Comparison of ENCODE assay signal across 16 mouse cellular contexts in the genomic region with DNA sequence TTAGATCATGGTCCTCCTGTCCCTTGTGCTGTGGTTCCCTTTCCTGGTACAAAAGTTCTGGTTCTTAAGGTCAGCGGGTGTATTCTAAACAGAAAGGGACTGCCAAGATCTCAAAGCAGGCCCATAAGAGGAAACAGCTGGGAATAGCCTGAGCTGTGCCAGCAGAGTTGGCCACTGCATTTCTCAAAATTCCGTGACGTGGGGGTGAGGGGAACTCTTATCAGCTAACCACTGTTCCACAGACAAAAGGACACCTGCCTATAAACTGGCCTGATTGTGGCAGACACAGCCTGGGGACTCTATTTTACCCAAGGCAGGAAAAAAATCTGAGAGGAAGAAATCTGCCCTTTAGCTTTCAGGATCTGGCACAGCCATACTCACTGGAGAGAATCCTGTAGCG. TPM values are rescaled to one million over a fixed set of nuclear protein-coding genes. Genes with fewer than 3 reads are reported as not detected.
A peak's percentile ranks its signal among the peaks of the same experiment; 100 is the strongest.
DNase-seq lines count a peak whose midpoint lies in the region; ATAC-seq and TF ChIP-seq lines count a peak whose summit lies in the region.
"Had no signal": no experiment of that assay in that cellular context is flagged by ENCODE, and none has a peak within 500 bp of the region (broad histone marks: within the 10 kb centered on the region; RNA-seq: fewer than 3 reads in every experiment).

No protein-coding gene starts in this region.

- no peak overlapping the region for H3K4me2 ChIP-seq in kidney, embryonic 15.5 days
- H3K4me2 ChIP-seq: embryonic facial prominence, embryonic 15.5 days; hindbrain, embryonic 13.5 days; limb, embryonic 13.5 days had no signal

- peak; percentile 25 for DNase-seq in kidney, adult 2 months
- DNase-seq in kidney, postnatal 25 days: no peak
- peak; percentile 66 for DNase-seq in gastrocnemius, postnatal 25 days
- peak; percentile 58 to 60 for DNase-seq in heart, postnatal 14 days
- no peak for DNase-seq in left cerebral cortex, postnatal 25 days (ENCODE audit: low spot score in 2 of 2)
- DNase-seq: forebrain, postnatal 0 days; thymus, postnatal 36 days had no signal

- H3K9ac ChIP-seq in kidney, embryonic 15.5 days: no peak overlapping the region
- H3K9ac ChIP-seq: embryonic facial prominence, embryonic 15.5 days; forebrain, postnatal 0 days; hindbrain, embryonic 13.5 days; limb, embryonic 13.5 days had no signal

- no peak for ATAC-seq in kidney, embryonic 15.5 days (replicated peaks; ENCODE audit: low FRiP score)
- ATAC-seq: forebrain, postnatal 0 days had no signal

- no peak for TF ChIP-seq POLR2A in kidney, adult 2 months (IDR thresholded peaks at IDR 0.05; ENCODE audit: low read depth, low read length)
- TF ChIP-seq POLR2A in small intestine, adult 2 months (IDR thresholded peaks at IDR 0.05; ENCODE audit: low read depth, low read length): no peak

- WGBS in kidney, adult 2 months: 56% methylated on average over 4 of the region's 4 CpGs
- WGBS in small intestine, adult 2 months: 3% methylated on average over 4 of the region's 4 CpGs
- WGBS in kidney, embryonic 15.5 days: 71% methylated on average over 4 of the region's 4 CpGs

- intact Hi-C loops in heart, postnatal 14 days (cut with DNase I): no loop called here
- intact Hi-C loops in left cerebral cortex, postnatal 25 days (cut with DNase I): no loop called here

- no peak overlapping the region for H3K4me3 ChIP-seq in kidney, adult 2 months (ENCODE audit: insufficient read depth, low read depth, low read length)
- H3K4me3 ChIP-seq in small intestine, adult 2 months (ENCODE audit: low read depth, low read length): no peak overlapping the region
- H3K4me3 ChIP-seq in kidney, embryonic 15.5 days (replicated peaks): no peak overlapping the region
- H3K4me3 ChIP-seq: embryonic facial prominence, embryonic 15.5 days; hindbrain, embryonic 13.5 days; limb, embryonic 13.5 days had no signal

- no peaks in the 10 kb centered on the region for H3K4me1 ChIP-seq in kidney, adult 2 months (ENCODE audit: control insufficient read depth, insufficient read depth, low read length)
- H3K4me1 ChIP-seq in small intestine, adult 2 months (ENCODE audit: control insufficient read depth, insufficient read depth, insufficient read length, low read length): peaks cover 27% of the 10 kb centered on the region; the same call in 1 of the 2 replicates
- H3K4me1 ChIP-seq in kidney, embryonic 15.5 days: no peaks in the 10 kb centered on the region
- H3K4me1 ChIP-seq: embryonic facial prominence, embryonic 15.5 days; hindbrain, embryonic 13.5 days; limb, embryonic 13.5 days had no signal

- H3K27ac ChIP-seq in kidney, adult 2 months (ENCODE audit: insufficient read depth, low read depth, low read length): no peak overlapping the region
- H3K27ac ChIP-seq in small intestine, adult 2 months (ENCODE audit: insufficient read depth, low read depth, low read length): peak overlapping the region; percentile 95
- H3K27ac ChIP-seq in kidney, embryonic 15.5 days: no peak overlapping the region
- H3K27ac ChIP-seq: embryonic facial prominence, embryonic 15.5 days; hindbrain, embryonic 13.5 days; limb, embryonic 13.5 days had no signal

- H3K9me3 ChIP-seq in kidney, embryonic 15.5 days (replicated peaks): no peaks in the 10 kb centered on the region
- H3K9me3 ChIP-seq: embryonic facial prominence, embryonic 15.5 days; hindbrain, embryonic 13.5 days; limb, embryonic 13.5 days had no signal

- no peaks in the 10 kb centered on the region for H3K27me3 ChIP-seq in kidney, adult 2 months (replicated peaks; ENCODE audit: control insufficient read depth, insufficient read depth, low read length)
- no peaks in the 10 kb centered on the region for H3K27me3 ChIP-seq in small intestine, adult 2 months (ENCODE audit: control insufficient read depth, insufficient read depth, low read length)
- no peaks in the 10 kb centered on the region for H3K27me3 ChIP-seq in kidney, embryonic 15.5 days
- H3K27me3 ChIP-seq: embryonic facial prominence, embryonic 15.5 days; hindbrain, embryonic 13.5 days; limb, embryonic 13.5 days had no signal

- TF ChIP-seq CTCF in kidney, adult 2 months (conservative IDR thresholded peaks at IDR 0.05; ENCODE audit: insufficient read depth, insufficient read length, low read depth, low read length): no peak
- TF ChIP-seq CTCF in small intestine, adult 2 months (IDR thresholded peaks at IDR 0.05; ENCODE audit: extremely low read depth, insufficient read length, insufficient replicate concordance, low read depth, low read length): no peak

- no peaks in the 10 kb centered on the region for H3K36me3 ChIP-seq in kidney, adult 2 months (ENCODE audit: control insufficient read depth, insufficient read depth, low read length)
- H3K36me3 ChIP-seq in small intestine, adult 2 months (ENCODE audit: control insufficient read depth, insufficient read depth, low read length): no peaks in the 10 kb centered on the region
- H3K36me3 ChIP-seq in kidney, embryonic 15.5 days: no peaks in the 10 kb centered on the region
- H3K36me3 ChIP-seq: embryonic facial prominence, embryonic 15.5 days; hindbrain, embryonic 13.5 days; limb, embryonic 13.5 days had no signal

RNA-seq across cellular contexts. Expression of gene Ifi27l2b, which starts 30.3 kb away (rescaled TPM):
- polyA plus RNA-seq in kidney, adult 2 months (2012; rRNA removed): 0.08 and 0.19 TPM in 2 replicates
- not detected for total RNA-seq in gastrocnemius, postnatal 25 days (2021)
- not detected for total RNA-seq in heart, postnatal 14 days (2021)
- polyA plus RNA-seq in small intestine, adult 2 months (2012; rRNA removed): 652 and 1,447 TPM in 2 replicates
- 0.21 TPM in 1 of 2 replicates, not detected in the other for polyA plus RNA-seq in kidney, embryonic 15.5 days (2015; fragmentation: Nextera tagmentation; extraction: Ambion mirVana)
- total RNA-seq in left cerebral cortex, postnatal 25 days (2021): not detected
- total RNA-seq: forebrain, postnatal 0 days; layer of hippocampus, postnatal 14 days; midbrain, postnatal 0 days; neutrophil, adult 5-6 weeks had no signal
- polyA plus RNA-seq: forebrain, postnatal 0 days; hindbrain, embryonic 13.5 days; kidney, embryonic 16.5 days; limb, embryonic 13.5 days; midbrain, postnatal 0 days had no signal

RNA-seq across cellular contexts. Expression of gene Ifi27l2a, which starts 43.8 kb away (rescaled TPM):
- polyA plus RNA-seq in kidney, adult 2 months (2012; rRNA removed): 427 and 428 TPM in 2 replicates
- 10 to 100 TPM in 1 of 2 experiments, 1 to 10 TPM in 1; 6.4 to 44.3 TPM for total RNA-seq in gastrocnemius, postnatal 25 days (2021)
- total RNA-seq in heart, postnatal 14 days (2021): 10 to 100 TPM in 1 of 2 experiments, 1 to 10 TPM in 1; 9.1 to 15.7 TPM
- polyA plus RNA-seq in small intestine, adult 2 months (2012; rRNA removed): 286 and 307 TPM in 2 replicates
- 11.1 and 11.2 TPM in 2 replicates for polyA plus RNA-seq in kidney, embryonic 15.5 days (2015; fragmentation: Nextera tagmentation; extraction: Ambion mirVana)
- 1 to 10 TPM; 1.4 to 1.5 TPM for total RNA-seq in left cerebral cortex, postnatal 25 days (2021)

RNA-seq across cellular contexts. Expression of gene Ppp4r4, which starts 44.8 kb away (rescaled TPM):
- polyA plus RNA-seq in kidney, adult 2 months (2012; rRNA removed): 0.99 and 1.0 TPM in 2 replicates
- total RNA-seq in gastrocnemius, postnatal 25 days (2021): under 1 TPM; 0.29 to 0.33 TPM
- total RNA-seq in heart, postnatal 14 days (2021): under 1 TPM; 0.50 to 0.98 TPM
- 0.06 and 0.24 TPM in 2 replicates for polyA plus RNA-seq in small intestine, adult 2 months (2012; rRNA removed)
- 1.0 and 1.7 TPM in 2 replicates for polyA plus RNA-seq in kidney, embryonic 15.5 days (2015; fragmentation: Nextera tagmentation; extraction: Ambion mirVana)
- total RNA-seq in left cerebral cortex, postnatal 25 days (2021): 10 to 100 TPM; 21.5 to 23.4 TPM

RNA-seq across cellular contexts. Expression of gene Ifi27, which starts 53.3 kb away (rescaled TPM):
- polyA plus RNA-seq in kidney, adult 2 months (2012; rRNA removed): 320 and 355 TPM in 2 replicates
- total RNA-seq in gastrocnemius, postnatal 25 days (2021): 10 to 100 TPM; 62.8 to 80.9 TPM
- total RNA-seq in heart, postnatal 14 days (2021): 10 to 100 TPM; 49.7 to 84.1 TPM
- 96.5 and 170 TPM in 2 replicates for polyA plus RNA-seq in small intestine, adult 2 months (2012; rRNA removed)
- polyA plus RNA-seq in kidney, embryonic 15.5 days (2015; fragmentation: Nextera tagmentation; extraction: Ambion mirVana): 28.3 and 35.4 TPM in 2 replicates
- total RNA-seq in left cerebral cortex, postnatal 25 days (2021): 10 to 100 TPM; 48.9 to 51.2 TPM

Comparison
In these comparisons a context has a peak if more than half of its experiments do, and no peak if none do; other contexts are left out.
1. DNase-seq: peak in kidney, adult 2 months (single experiment), gastrocnemius, postnatal 25 days (single experiment) and heart, postnatal 14 days (2 of 2); none in kidney, postnatal 25 days (0 of 2) and left cerebral cortex, postnatal 25 days (0 of 2).
2. RNA of gene Ppp4r4, which starts 44.8 kb away (total RNA-seq): 21.5 to 23.4 TPM in left cerebral cortex, postnatal 25 days; 0.50 to 0.98 TPM in heart, postnatal 14 days and 0.29 to 0.33 TPM in gastrocnemius, postnatal 25 days; every median in the first group is over 10 times any median in the second.